Mouse (Mus musculus): ENCODE data around the gene Ralgapa2. TPM values are rescaled to one million over a fixed set of nuclear protein-coding genes. Genes with fewer than 3 reads are reported as not detected.

Gene Ralgapa2
- polyA plus RNA-seq, 1 experiment from 2014 or later: 9.9 TPM

DNA sequence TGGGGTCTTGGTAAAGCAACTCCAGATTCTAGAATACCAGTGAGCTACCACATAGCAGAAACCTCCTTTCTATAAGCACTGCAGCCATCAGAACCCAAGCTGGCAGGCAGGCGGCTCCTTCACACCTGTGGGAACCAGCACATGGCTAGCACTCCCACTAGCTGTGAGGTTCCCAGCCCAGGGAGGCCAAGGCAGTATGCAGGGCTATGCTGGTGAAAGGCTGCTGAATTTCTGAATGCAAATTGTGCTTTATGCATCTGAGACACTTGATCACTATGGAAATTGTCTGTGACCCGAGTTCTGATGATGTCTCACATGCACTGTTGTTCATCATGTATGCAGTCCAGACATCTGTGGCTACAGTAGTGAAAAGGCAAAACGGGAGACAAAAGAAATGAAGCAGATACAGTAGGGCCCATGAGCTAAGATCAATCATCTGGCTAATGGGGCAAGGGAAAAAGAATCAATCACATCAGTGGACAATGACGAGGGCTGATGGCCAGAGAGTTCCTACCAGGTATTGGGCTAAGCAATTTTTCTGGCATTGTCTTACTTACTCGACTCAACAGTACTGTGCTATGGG lies 180.2 kb downstream of the Ralgapa2 start:
- H3K27ac ChIP-seq (ENCODE audit: low read depth, low read length): 0 out of 2 replicates have a peak overlapping the region, but pooled peaks have one; percentile 20
- WGBS: 37% methylated on average over 5 of the region's 5 CpGs
- no peak for ATAC-seq
- H3K9me3 ChIP-seq (ENCODE audit: control insufficient read depth, low read length): no peaks in the 10 kb centered on the region
- H3K4me3 ChIP-seq (ENCODE audit: low read length): no peak overlapping the region
- H3K4me1 ChIP-seq (ENCODE audit: control insufficient read depth, insufficient read depth, low read depth, low read length): peaks cover 15% of the 10 kb centered on the region
- no peak overlapping the region for H3K9ac ChIP-seq (ENCODE audit: low read depth, low read length)
- no peaks in the 10 kb centered on the region for H3K36me3 ChIP-seq (ENCODE audit: control insufficient read depth, insufficient read depth, low read length)
- H3K4me2 ChIP-seq (ENCODE audit: low read length): no peak overlapping the region
- H3K27me3 ChIP-seq (replicated peaks; ENCODE audit: control insufficient read depth, insufficient read depth, low read length): no peaks in the 10 kb centered on the region; the same call in 1 of the 2 replicates

- no peaks in the 10 kb centered on the region for H3K9me3 ChIP-seq (ENCODE audit: control insufficient read depth, low read length)
- WGBS: 12% methylated on average over 8 of the region's 8 CpGs
- no peak overlapping the region for H3K4me2 ChIP-seq (ENCODE audit: low read length)
- no peaks in the 10 kb centered on the region for H3K36me3 ChIP-seq (ENCODE audit: control insufficient read depth, insufficient read depth, low read length)
- peak overlapping the region; percentile 56 for H3K27ac ChIP-seq (ENCODE audit: low read depth, low read length)
- peaks cover 15% of the 10 kb centered on the region for H3K4me1 ChIP-seq (ENCODE audit: control insufficient read depth, insufficient read depth, low read depth, low read length)
- no peak overlapping the region for H3K4me3 ChIP-seq (ENCODE audit: low read length)
- no peak overlapping the region for H3K9ac ChIP-seq (ENCODE audit: low read depth, low read length)
- no peaks in the 10 kb centered on the region; the same call in 1 of the 2 replicates for H3K27me3 ChIP-seq (replicated peaks; ENCODE audit: control insufficient read depth, insufficient read depth, low read length)
- peak; percentile 95 for ATAC-seq
Measured at GRCm38 (mm10) chr2:146330772-146331281, 181.3 kb downstream of the Ralgapa2 start.

GRCm38 (mm10) chr2:146330101-146330500 lies 182.0 kb downstream of the Ralgapa2 start:
- no peak overlapping the region for H3K4me2 ChIP-seq (ENCODE audit: low read length)
- H3K9me3 ChIP-seq (ENCODE audit: control insufficient read depth, low read length): no peaks in the 10 kb centered on the region
- WGBS: 91% methylated on average over 1 of the region's 1 CpGs
- no peak overlapping the region for H3K27ac ChIP-seq (ENCODE audit: low read depth, low read length)
- H3K9ac ChIP-seq (ENCODE audit: low read depth, low read length): no peak overlapping the region
- peaks cover 17% of the 10 kb centered on the region for H3K4me1 ChIP-seq (ENCODE audit: control insufficient read depth, insufficient read depth, low read depth, low read length)
- no peaks in the 10 kb centered on the region for H3K36me3 ChIP-seq (ENCODE audit: control insufficient read depth, insufficient read depth, low read length)
- H3K4me3 ChIP-seq (ENCODE audit: low read length): no peak overlapping the region
- ATAC-seq: no peak
- no peaks in the 10 kb centered on the region; the same call in 1 of the 2 replicates for H3K27me3 ChIP-seq (replicated peaks; ENCODE audit: control insufficient read depth, insufficient read depth, low read length)

DNA sequence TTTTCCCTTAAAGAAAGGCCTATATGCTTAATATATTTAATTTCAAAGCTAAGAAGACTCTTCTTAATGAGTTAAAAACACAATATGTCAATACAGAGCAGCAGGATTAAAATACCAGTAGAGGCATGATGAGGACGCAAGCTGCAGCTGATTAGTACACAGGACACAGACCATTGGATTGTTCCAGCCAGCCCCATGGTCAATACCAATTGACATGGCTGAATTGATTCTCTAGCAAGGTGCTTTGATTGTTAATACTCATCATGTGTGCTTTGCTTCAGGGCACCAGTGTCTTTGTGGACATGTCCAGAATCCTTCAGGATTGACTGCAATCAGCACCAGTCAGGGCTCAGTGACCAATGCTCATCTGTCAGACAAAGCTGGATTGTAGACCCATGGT lies 185.5 kb downstream of the Ralgapa2 start:
- H3K36me3 ChIP-seq (ENCODE audit: control insufficient read depth, insufficient read depth, low read length): no peaks in the 10 kb centered on the region
- ATAC-seq: no peak

DNA sequence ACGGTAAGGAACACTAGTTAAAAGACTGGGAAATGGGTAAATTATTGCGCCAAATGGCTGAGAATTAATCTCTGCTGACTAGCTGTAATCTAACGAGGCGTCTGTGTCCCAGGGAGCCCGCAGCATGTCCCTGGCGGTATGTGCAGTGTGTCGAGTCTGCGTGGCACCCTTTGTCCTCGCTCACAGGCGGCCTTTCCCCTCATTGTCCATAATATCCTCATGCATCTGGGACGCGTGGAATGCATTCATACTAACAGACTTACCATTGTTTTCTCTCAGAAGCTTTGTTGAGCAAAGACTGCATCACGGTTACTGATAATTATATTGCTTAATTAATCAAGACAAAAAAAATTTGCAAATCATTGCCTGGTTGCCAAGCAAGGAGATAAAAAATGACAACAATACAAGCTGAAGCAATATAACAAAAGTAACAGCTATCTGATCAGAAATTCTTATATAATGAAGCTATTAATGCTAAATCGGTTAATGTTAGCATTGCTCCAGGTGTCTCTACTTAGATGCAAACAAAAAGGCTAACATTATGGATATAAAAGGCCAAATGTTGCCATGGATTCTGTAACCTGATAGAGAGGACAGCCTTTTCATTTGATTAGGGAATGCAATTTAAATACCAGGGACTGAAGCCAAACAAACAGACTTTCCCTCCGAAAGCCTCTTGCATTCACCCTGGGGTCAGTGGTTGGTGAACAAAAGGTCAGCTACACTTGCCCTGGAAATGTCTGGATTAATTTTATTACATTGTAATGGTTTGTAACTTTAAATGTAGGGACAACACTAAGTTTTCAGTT lies 187.0 kb downstream of the Ralgapa2 start:
- no peaks in the 10 kb centered on the region for H3K27me3 ChIP-seq (replicated peaks; ENCODE audit: control insufficient read depth, insufficient read depth, low read length)
- ATAC-seq: peak; percentile 72; the same call in 1 of the 2 replicates
- 18% methylated on average over 15 of the region's 15 CpGs for WGBS
- H3K4me1 ChIP-seq (ENCODE audit: control insufficient read depth, insufficient read depth, low read depth, low read length): peaks cover 10% of the 10 kb centered on the region
- H3K9ac ChIP-seq (ENCODE audit: low read depth, low read length): peak overlapping the region; percentile 47; the same call in 1 of the 2 replicates
- peak overlapping the region; percentile 63 for H3K27ac ChIP-seq (ENCODE audit: low read depth, low read length)
- no peaks in the 10 kb centered on the region for H3K36me3 ChIP-seq (ENCODE audit: control insufficient read depth, insufficient read depth, low read length)
- no peaks in the 10 kb centered on the region for H3K9me3 ChIP-seq (ENCODE audit: control insufficient read depth, low read length)
- peak overlapping the region; percentile 37 for H3K4me2 ChIP-seq (ENCODE audit: low read length)
- H3K4me3 ChIP-seq (ENCODE audit: low read length): no peak overlapping the region

More for the DNA sequence above, 185.5 kb downstream of the Ralgapa2 start:
- H3K9ac ChIP-seq (ENCODE audit: low read depth, low read length): no peak overlapping the region
- H3K4me3 ChIP-seq (ENCODE audit: low read length): no peak overlapping the region
- 68% methylated on average over 1 of the region's 1 CpGs for WGBS
- H3K27ac ChIP-seq (ENCODE audit: low read depth, low read length): no peak overlapping the region
- no peak overlapping the region for H3K4me2 ChIP-seq (ENCODE audit: low read length)
- H3K27me3 ChIP-seq (replicated peaks; ENCODE audit: control insufficient read depth, insufficient read depth, low read length): no peaks in the 10 kb centered on the region
- H3K4me1 ChIP-seq (ENCODE audit: control insufficient read depth, insufficient read depth, low read depth, low read length): peaks cover 22% of the 10 kb centered on the region
- H3K9me3 ChIP-seq (ENCODE audit: control insufficient read depth, low read length): no peaks in the 10 kb centered on the region

DNA sequence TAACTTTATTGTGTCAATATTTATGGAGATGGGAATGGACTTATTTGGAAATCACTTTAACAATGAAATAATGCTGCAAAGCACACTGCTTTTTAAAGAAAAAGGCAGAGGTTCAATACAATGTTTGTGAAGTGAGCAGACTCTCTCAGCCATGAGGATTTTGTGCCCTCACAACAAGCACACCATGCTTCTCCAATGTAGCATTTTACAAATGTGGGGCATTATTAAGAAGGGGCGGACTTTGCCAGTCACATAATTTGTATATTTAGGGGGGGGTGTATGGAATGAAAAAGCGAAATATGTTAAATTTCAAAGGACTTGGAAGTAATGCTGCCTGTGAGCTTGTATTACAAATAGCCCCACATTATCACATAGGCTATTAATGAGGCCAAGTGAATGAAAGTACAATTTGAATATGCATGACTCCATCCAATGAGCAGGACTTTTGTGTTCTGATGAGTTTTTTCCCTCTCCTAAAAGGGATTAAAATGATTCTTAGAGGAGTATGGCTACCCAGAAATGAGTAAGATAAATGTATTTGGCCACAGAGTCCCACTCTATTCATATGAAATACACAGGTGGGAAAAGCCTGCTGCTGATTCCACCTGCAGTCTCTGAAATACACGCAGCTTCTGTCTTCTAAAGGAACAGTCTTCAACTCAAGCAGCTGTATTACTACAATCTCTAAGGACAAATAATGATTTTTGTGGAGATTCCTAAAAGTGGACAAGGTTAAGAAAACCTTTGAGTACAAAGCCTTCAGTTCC lies 187.8 kb downstream of the Ralgapa2 start:
- no peaks in the 10 kb centered on the region for H3K9me3 ChIP-seq (ENCODE audit: control insufficient read depth, low read length)
- H3K27me3 ChIP-seq (replicated peaks; ENCODE audit: control insufficient read depth, insufficient read depth, low read length): no peaks in the 10 kb centered on the region
- H3K4me1 ChIP-seq (ENCODE audit: control insufficient read depth, insufficient read depth, low read depth, low read length): peaks cover 10% of the 10 kb centered on the region
- H3K4me3 ChIP-seq (ENCODE audit: low read length): no peak overlapping the region
- ATAC-seq: no peak
- H3K9ac ChIP-seq (ENCODE audit: low read depth, low read length): no peak overlapping the region
- no peaks in the 10 kb centered on the region for H3K36me3 ChIP-seq (ENCODE audit: control insufficient read depth, insufficient read depth, low read length)
- peak overlapping the region; percentile 23; the same call in 1 of the 2 replicates for H3K27ac ChIP-seq (ENCODE audit: low read depth, low read length)
- H3K4me2 ChIP-seq (ENCODE audit: low read length): peak overlapping the region; percentile 37
- WGBS: 50% methylated on average over 3 of the region's 3 CpGs

DNA sequence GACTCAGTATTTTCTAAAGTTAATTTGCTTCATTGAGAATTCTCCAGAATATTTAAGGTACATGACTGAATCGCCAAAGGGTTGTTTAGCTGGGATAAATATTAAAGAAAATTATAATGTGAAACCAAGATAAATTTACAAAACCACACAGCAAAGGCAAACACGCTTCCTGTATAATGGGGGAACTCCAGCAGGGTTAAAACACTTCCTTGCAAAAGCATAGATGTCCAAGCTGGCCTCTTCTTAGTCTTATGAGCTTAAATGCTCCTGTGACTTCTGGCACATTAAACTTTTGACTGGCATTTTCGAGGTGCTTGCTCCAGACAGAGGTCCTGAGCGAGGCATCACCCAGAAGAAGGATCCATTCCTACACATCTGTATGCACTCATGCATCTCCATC lies 188.6 kb downstream of the Ralgapa2 start:
- 90% methylated on average over 4 of the region's 4 CpGs for WGBS
- no peak overlapping the region for H3K27ac ChIP-seq (ENCODE audit: low read depth, low read length)
- ATAC-seq: no peak
- no peaks in the 10 kb centered on the region for H3K36me3 ChIP-seq (ENCODE audit: control insufficient read depth, insufficient read depth, low read length)
- no peaks in the 10 kb centered on the region for H3K9me3 ChIP-seq (ENCODE audit: control insufficient read depth, low read length)
- no peak overlapping the region for H3K4me3 ChIP-seq (ENCODE audit: low read length)
- no peak overlapping the region for H3K4me2 ChIP-seq (ENCODE audit: low read length)
- no peak overlapping the region for H3K9ac ChIP-seq (ENCODE audit: low read depth, low read length)
- H3K27me3 ChIP-seq (replicated peaks; ENCODE audit: control insufficient read depth, insufficient read depth, low read length): no peaks in the 10 kb centered on the region
- peaks cover 10% of the 10 kb centered on the region for H3K4me1 ChIP-seq (ENCODE audit: control insufficient read depth, insufficient read depth, low read depth, low read length)

- H3K36me3 ChIP-seq (ENCODE audit: control insufficient read depth, insufficient read depth, low read length): no peaks in the 10 kb centered on the region
- H3K27ac ChIP-seq (ENCODE audit: low read depth, low read length): no peak overlapping the region
- ATAC-seq: no peak
- H3K4me2 ChIP-seq (ENCODE audit: low read length): no peak overlapping the region
- no peaks in the 10 kb centered on the region for H3K27me3 ChIP-seq (replicated peaks; ENCODE audit: control insufficient read depth, insufficient read depth, low read length)
- 68% methylated on average over 2 of the region's 2 CpGs for WGBS
- H3K4me3 ChIP-seq (ENCODE audit: low read length): no peak overlapping the region
- no peak overlapping the region for H3K9ac ChIP-seq (ENCODE audit: low read depth, low read length)
- no peaks in the 10 kb centered on the region for H3K9me3 ChIP-seq (ENCODE audit: control insufficient read depth, low read length)
- H3K4me1 ChIP-seq (ENCODE audit: control insufficient read depth, insufficient read depth, low read depth, low read length): peaks cover 10% of the 10 kb centered on the region
Measured at GRCm38 (mm10) chr2:146322770-146323169, 189.4 kb downstream of the Ralgapa2 start.
